Mouse (Mus musculus): Measurements from ENCODE around the gene Ehd4.
A peak's percentile ranks its signal among the peaks of the same experiment; 100 is the strongest.

Ehd4 gene

GRCm38 (mm10) chr2:120141671-120142070 is 12.7 kb downstream of the Ehd4 start:
- no peak for DNase-seq

DNA sequence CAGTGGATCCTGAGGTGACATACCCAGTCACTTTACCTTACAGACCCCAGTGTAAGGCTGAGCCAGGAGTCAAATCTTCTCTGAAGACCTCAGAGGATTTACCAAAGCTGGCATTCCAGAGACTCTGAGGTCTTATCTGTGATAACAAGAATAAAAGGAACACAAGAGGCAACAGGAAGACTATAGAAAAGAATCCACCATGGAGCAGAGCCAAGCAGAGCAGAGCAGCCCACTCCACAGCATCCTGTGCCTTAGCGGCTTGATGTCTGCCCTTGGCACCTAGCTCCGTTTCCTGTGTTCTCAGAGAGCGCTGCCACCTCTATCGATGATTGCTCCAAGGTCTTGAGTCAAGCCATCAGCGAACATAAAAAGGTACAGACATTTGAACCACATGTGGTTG is 14.1 kb downstream of the Ehd4 start:
- DNase-seq, result no peak

DNA sequence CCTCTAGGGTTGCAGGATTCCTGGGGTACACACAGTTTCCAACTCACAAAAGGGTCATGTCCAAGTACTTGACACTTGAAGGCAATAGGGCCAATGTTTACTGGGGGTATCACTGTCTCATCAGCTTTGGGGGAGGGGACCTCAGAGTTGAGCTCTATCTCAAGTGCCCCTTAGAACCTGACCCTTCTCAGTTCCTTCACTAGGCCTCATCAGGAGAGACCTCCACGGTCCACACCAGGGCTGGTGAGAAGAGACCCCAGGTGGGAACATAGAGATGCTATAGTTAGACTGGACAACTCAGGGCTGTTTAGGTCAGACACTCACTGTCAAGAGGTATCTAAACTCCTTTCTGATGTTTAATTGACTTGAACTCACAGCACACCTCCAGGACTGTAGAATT is 15.3 kb downstream of the Ehd4 start:
- DNase-seq, result no peak

DNA sequence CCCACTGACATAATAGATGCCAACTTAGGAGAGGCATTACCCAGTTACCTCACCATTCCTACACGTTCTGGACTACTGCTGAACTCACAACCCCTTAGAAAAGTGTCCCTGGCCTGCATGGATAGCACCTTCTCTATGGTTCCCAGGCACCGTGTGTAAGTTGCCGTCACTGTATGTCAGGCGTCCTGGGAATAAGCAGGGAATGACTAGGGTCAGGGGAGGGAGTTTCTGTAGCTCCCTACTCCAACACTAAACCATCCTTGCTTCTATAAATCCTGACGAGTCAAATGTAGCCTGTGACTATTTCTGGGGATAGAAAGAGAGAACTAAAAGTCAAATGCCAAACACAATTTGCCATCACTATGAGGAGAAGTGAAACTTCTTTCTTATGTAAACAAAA is 17.1 kb downstream of the Ehd4 start:
- DNase-seq, result no peak

DNA sequence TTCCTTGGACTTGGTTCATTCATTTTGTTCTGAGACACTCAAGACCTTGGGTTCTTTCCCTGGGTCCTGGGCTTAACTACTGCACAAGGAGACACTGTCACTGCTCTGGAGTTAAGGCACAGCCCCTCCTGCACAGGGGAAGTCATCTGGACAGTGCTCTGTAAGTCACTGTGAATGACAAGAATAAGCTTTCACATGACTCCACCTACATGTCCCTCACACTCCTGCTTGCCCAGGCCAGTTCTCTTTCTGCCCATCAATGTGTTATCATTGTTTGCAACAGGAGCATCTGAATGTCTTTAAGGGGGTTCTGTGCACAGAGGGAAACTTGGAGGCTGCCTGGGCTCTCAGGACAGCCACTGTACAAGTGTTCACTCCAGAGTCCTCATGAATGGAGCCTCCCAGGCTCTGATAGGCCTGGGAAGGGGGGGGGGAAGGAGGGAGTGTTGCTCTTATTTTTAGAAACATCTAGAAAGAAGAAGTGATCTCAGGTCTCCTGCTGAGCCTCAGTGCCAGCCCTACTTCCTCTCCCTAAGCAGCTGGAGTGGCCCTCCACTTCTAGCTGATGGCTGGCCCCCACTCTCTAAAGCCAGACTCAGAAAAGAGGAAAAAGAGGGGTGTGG is 19.8 kb downstream of the Ehd4 start:
- DNase-seq, result no peak

DNA sequence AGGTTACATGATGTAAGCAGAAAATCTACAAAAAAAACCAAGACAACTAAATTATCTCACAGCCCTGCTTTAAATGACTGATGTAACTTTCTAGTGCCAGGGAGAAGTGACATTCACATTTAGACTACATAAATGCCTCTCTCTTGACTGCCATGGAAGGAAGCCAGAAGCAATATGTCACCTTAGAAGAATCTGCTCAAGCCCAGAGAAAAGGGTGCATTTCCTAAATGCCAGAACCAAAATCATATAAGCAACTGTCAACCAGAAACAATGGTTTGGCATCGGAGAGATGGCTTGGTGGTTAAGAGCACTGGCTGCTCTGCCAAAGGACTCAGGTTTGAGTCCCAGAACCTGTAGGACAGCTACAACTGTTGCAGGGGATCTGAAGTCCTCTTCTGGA is 22.5 kb downstream of the Ehd4 start:
- DNase-seq, result no peak

DNA sequence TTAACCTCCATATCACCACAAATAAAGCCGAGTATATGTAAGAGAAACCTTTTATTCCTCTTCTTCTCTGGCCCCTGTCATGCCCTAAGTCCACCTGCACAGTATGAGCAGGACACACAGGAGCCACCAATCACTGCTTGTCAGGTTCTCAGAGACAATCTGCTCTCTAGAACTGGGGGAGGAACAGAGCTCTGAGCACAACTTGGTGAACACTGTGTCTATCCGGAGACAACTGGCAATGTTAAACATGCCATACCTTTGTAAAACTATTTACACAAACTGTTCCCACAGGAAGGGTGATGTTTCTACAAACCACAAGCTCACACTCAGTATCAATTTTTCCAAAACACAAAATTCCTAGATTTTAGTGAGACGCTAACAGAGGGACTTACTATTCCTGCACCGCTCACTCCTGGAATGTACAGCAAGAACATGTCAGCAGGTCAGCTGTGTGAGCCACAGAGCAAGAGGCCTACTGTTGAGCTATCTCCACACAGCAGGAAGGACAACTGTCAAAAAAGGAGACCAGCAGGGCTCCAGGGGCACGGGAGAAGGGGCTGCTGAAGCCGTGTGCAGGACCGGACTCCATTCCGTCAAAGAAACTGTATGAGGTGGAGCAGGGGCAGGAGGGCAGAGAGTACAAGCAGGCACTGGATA is 25.0 kb downstream of the Ehd4 start:
- DNase-seq, result no peak

DNA sequence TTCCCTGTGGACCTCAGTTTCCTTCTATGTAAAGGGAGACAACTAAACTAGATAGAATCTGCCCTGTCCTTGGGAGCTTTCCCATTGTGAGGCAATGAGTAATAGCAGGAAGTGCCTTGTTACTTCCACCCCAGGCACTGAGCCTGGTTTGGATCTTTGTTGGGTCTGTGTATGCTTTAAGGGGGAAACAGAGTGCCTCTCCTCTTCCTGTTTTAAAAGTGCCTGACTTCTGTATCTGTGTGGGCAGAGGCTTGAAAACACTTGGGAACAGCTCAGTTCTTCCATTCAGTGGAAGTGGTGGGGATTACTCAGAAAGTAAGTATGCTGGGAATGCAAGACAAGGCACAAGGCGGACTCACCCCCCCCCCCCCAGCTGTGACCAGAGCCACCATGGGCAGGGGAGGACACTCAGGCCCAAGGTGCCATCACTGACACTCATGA is 25.8 kb downstream of the Ehd4 start:
- peak; percentile 19 for DNase-seq

DNA sequence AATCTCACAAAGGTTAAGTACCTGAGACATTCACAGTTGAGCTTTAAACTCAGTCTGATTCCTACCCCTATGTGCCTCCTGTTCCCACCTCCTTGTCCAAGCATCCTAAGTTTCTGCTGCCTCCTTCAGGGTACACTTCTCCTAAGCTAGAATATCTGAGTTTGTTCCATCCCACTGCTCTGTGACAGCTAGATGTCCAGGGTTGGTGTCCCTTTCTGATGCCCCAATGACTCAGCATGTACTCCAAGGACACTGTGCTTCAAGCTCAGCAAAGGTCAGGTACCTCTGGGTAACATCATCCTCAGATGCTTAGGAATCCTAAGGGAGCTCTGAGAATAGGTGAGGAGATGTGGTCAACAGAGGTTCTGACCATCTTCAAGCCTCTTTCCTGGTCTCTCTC is 26.4 kb downstream of the Ehd4 start:
- DNase-seq, result no peak

DNA sequence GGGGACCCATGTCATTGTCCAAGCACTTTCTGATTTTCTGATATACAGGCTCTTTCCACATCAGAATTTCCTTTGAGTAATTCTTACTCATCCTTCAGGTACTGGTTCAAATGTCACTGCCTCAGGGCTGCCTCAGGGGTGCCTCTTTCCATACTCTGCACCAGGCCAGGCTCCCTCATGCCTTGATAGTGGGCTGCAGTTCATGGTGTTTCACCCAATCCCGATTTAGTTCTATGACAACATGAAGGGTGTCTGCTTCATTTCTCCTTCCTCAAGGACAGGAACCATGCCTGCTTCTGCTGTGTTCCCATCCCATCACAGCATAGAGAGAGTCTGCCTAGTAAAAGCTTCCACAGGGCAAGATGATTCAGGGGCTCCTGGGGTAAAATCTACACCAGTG is 27.5 kb downstream of the Ehd4 start:
- DNase-seq, result no peak

GRCm38 (mm10) chr2:120126408-120126807 is 28.0 kb downstream of the Ehd4 start:
- no peak for DNase-seq

DNA sequence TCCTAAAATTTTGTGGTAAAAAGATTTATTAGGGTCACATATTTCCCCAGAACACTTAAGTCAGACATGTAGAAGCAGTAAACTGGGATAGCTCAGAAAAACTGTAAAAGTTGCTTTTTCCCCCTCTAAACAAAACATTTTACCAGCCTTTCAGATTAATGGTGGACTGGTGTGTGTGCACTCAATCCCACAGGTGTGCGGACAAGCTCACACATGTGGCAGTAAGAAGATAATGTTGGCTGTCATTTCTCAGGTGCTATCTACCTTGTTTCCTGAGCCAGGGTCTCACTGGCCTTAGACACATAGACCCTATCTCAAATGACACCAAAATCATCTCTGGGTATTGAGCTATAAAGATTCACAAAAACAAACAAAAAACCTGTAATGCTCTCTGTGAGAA is 28.9 kb downstream of the Ehd4 start:
- no peak for DNase-seq

DNA sequence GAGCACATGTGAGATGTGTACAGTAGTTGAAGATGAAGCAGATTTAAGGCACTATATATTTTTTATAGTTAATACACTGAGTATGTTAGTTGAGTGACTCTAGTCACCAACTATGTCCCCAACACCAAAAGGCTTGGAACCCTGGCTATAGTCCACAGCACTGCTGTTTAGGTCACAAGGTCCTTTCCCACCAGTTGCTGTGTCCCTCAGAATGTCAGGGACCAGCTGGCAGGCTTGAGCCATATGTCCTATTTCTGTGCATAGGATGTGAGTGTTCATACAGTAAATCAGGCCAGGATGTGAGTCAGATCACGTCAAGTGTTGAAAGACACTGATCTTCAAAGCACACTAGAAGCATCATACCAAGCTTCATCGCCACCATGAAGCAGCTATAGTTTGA is 29.5 kb downstream of the Ehd4 start:
- no peak for DNase-seq

GRCm38 (mm10) chr2:120124096-120124495 is 30.3 kb downstream of the Ehd4 start:
- DNase-seq, result no peak

- no peak for DNase-seq
Measured at GRCm38 (mm10) chr2:120122983-120123382, 31.4 kb downstream of the Ehd4 start.

DNA sequence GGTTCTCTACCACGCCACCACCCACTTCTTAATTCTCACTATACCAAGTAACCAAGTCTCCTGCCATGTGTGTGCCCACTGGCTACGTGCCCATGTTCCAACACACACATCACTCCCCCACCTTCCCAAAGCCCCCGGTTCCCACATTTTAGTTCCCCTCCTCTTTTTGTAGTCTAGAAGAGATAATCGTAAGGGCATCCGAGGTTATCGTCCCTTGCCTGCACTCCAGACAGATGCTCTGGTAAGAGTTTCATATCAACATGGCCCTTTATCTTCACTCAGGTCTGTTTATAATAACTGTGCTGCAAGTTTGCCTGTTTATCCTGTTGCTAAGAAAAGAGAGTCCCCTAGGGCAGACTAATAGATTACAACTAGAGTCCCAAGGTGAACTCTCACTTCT is 37.1 kb downstream of the Ehd4 start:
- DNase-seq, result no peak

GRCm38 (mm10) chr2:120116362-120116761 is 38.0 kb downstream of the Ehd4 start:
- DNase-seq, result no peak

DNA sequence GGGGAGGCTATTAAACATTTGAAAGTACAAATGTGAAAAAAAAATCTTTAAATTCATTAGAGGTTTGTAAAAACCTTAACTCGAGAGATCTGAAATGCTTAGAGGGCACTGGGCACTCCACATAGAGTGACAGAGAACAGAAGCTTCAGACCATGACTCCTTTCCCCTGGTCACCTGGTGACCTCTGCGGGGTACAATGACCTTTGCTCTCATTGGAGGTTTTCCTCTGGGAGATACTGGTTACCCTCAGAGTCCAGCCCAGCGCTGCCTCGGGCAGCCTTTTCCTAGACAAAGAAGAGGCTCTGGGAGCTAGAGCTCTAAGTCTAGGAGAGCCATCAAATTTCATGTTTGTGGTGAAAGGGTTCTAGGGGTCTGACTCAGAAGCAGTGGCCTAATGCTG is 39.4 kb downstream of the Ehd4 start:
- DNase-seq, result no peak

DNA sequence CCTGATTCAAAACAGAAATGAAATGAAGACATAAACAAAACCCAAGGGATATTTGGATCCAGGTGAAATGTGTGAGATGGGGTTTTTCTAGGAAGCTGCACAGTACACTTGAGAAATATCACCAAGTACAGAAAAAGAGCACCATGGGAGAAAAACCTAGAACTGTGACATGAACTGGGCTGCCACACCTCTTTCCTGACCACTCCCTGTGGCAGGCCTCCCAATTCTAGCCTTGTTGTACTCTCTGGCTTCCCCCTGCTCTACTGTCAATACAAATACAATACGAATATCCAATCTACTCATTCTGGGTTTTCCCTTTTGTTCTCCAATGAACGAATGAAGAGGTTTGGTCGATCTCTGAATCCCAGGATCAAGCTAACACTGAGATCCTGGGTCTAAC is 40.4 kb downstream of the Ehd4 start:
- no peak for DNase-seq

DNA sequence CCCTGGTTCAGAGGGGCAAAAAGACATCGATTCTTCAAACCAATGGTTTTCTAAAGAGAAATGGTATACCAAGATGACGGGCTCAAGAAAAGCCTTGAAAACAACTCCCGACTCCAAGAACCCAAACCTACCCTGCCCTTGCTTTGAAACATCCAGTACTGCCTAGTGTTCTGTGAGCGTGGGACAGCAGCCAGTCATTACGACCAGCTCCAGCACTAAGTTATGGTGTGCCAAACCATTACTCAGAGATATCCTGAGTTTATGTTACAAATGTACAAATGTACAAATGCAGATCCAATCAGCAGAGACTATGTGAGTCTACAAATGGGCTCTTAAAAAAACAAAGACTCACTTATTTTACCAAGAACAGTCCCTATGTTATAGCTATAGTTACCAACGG is 40.9 kb downstream of the Ehd4 start:
- no peak for DNase-seq

GRCm38 (mm10) chr2:120111596-120111995 is 42.8 kb downstream of the Ehd4 start:
- no peak for DNase-seq

GRCm38 (mm10) chr2:120111172-120111571 is 43.2 kb downstream of the Ehd4 start:
- no peak for DNase-seq

- no peak for DNase-seq
Measured at GRCm38 (mm10) chr2:120108077-120108476, 46.3 kb downstream of the Ehd4 start.

DNA sequence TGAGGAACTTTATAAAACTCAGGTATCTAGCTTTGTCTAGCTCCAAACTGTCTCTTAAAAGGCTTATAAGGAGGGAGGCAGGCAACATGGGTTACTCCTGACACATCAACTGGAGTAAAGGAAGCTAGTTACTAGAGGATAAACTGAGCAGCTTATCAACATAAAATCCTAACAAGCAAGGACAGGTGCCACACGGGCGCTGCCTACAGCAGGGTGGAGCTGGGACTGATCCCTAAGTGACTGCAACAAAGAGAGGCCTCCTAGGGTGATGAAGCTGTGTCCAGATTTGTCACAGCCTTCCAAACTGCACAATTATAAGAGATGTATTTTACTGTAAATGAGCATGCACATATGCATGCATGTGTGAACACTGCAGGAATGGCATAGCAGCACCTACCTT is 47.0 kb downstream of the Ehd4 start:
- no peak for DNase-seq

- DNase-seq, result no peak
Measured at GRCm38 (mm10) chr2:120106397-120106973, 47.9 kb downstream of the Ehd4 start.
